Mouse (Mus musculus) heart, postnatal 10 days (tissue): ENCODE results near the gene Lrrc8a. TPM values are rescaled to one million over a fixed set of nuclear protein-coding genes. Genes with fewer than 3 reads are reported as not detected.

Experiments used
- DNase-seq, 2 experiments: peaks; one replicate each; pipeline ENCODE4 v3.0.0; 2021
- intact Hi-C: fragments of 180-260 bp; cut with DNase I; formaldehyde crosslinking; loops from one replicate; pipeline ENCODE4 v1.15.1; 2025
- total RNA-seq, 2 experiments: library from RNA; stranded (reverse); gene quantifications; 2 replicates each; pipeline ENCODE4 v1.2.3; 2021

Gene Lrrc8a
- total RNA-seq, 2 experiments from 2014 or later: 72.1 to 91.7 TPM

DNA sequence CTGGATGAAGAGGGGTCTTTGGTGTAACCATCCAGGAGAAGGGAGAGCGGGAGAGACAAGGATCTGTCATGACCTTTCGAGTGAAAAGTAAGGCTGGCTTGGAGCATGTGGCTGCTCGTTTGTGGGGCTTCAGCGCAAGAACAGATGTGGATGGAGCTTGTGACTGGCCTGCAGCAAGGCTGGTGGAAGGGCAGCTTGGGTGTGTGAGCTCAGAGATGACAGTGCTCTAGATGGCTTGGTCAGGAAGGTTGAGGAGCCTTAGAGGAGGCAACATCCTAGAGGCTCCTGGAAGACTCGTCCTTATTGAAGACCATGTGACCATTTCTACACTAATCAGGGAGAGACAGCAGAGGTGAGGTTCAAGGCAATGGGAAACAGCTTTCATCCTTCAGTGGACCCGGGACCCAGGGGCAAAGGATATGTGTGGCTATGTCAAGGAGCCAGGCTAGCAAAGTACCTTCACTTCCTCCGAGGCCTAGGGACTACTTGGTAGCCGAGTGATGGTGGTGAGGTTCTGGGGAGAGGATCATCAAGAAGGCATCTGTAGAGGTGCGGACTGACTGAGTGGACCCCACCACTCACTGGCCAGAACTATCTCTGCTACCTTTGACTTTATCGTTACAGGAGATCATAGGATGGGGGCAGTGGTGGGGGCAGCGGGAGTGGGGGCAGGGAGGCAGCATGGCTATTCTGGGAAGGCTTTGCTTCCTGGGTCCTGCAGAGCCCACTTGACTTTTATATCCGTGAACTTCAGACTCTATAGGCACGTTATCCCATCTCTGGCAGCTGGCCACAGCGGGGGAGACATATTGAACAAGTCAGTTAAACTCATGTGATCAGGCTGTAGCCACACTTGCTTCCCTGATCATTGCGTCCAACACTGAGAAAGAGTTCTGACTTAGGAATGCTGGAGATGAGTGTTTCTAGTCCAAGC lies 21.9 kb downstream of the Lrrc8a start:
- peak in 1 of 2 experiments; percentile 29 for DNase-seq
- intact Hi-C loops: no loop called here

DNA sequence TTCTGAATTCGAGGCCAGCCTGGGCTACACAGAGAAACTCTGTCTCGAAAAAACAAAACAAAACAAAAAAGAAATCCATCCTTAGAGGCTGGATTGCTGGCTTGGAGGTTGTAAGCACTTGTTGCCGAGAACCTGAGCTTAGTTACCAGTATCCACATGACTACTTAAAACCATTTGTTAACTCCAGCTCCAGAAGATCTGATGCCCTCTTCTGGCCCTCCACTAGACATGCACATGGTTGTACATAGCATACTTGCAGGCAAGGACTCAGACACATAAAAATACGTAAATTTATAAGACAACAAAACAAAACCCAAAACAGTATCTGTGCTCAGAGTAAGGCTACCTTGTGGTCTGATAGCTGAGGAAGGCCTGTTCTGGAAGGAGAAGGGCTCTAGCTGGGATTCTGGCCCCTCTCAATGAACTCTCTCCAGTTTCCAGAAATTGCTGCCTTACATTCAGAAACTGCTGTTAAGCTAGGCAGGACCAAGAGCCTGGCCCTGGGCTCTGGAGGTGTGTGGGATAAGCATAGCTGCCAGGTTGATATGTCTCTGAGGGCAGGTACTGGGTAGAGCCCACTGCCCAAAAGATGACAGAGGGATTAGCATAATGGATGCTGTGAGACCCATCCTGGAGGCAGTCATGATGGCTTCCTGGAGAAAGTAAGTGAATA lies 23.7 kb downstream of the Lrrc8a start:
- DNase-seq: no peak
- intact Hi-C loops: no loop called here

DNA sequence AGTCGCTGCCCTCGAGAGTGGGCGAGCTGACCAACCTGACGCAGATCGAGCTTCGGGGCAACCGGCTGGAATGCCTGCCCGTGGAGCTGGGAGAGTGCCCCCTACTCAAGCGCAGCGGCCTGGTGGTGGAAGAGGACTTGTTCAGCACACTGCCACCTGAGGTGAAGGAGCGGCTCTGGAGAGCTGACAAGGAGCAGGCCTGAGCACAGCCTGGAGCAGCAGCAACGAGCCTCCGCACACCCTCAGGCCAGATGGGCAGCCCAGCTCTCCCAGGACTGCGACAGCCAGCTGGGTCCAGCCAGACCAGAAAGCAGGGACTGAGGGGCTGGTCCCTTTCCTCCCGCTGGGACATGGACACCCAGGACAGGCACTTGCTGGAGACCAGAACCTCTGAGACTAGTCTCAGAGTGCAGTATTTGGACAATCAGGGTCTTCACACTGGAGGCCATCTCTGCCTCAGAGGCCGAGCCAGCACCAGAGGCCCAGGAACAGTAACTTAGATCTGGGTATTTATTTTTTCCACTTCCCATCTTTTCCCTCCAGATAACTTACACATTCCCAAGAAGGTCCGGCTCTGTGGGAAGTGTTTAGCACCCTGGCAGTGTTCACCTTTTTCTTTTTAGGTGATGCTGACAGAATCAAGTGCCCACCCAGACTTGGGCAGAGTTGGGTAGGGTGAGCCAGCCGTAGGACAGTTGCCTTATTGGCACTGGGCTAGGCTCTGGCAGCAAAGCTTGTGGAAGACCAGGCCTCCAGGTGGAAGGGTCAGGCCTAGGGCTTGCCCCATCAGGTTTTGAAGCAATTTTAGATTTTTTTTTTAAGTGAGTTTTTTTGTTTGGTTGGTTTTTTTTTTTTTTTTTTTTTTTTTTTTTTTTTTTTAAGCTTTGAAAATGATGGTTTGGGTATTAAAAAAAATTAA lies 24.7 kb downstream of the Lrrc8a start:
- intact Hi-C loops: no loop called here
- DNase-seq: no peak

DNA sequence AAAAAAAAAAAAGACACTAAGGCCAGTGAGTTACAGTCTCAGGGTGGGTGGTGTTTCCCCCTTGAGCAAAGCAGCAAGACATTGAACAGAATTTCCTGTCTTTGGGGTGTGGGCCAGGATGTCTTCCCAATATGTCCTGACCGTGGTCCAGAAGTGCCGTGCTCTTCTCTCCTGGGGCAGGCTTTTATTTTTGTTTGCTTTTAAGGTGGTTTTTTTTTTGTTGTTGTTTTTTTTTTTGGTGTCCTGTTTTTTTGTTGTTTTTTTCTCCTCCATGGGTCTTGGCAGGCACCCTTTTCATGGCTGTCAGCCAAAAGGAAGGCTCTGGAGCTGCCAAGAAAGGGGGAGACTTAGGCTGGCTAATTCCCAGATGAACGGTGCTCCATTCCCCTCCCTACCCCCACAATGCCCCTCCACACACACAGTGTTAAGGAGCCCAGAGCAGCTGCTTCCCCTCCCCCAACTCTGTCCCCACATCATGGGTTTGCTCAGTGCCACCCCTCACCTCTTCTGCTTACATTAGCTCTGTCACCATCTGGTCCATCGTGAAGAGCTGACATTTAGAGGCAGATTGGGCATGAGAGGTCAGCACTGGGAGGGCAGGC lies 25.4 kb downstream of the Lrrc8a start:
- intact Hi-C loops: no loop called here
- peak; percentile 70 to 75 for DNase-seq

DNA sequence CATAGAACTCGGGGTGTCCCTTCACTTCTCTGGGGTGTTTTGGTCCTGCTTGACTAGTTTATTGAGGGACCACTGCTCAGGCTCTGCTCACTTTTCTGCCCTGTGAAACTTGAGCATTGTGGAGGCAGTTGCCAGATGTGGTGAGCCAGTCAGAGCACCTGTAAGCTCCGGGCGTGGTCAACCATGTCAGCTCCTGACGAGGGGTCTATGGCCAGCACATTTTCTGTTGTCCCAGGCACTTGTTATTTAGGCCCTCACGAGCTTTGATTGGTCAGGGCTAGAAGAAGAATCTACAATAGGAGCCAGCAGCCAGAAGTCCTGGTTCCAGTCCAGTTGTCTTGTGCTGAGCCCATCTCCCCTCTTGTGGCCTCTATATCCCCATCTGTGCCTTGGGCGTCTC lies 26.3 kb downstream of the Lrrc8a start:
- intact Hi-C loops: no loop called here
- DNase-seq: no peak

DNA sequence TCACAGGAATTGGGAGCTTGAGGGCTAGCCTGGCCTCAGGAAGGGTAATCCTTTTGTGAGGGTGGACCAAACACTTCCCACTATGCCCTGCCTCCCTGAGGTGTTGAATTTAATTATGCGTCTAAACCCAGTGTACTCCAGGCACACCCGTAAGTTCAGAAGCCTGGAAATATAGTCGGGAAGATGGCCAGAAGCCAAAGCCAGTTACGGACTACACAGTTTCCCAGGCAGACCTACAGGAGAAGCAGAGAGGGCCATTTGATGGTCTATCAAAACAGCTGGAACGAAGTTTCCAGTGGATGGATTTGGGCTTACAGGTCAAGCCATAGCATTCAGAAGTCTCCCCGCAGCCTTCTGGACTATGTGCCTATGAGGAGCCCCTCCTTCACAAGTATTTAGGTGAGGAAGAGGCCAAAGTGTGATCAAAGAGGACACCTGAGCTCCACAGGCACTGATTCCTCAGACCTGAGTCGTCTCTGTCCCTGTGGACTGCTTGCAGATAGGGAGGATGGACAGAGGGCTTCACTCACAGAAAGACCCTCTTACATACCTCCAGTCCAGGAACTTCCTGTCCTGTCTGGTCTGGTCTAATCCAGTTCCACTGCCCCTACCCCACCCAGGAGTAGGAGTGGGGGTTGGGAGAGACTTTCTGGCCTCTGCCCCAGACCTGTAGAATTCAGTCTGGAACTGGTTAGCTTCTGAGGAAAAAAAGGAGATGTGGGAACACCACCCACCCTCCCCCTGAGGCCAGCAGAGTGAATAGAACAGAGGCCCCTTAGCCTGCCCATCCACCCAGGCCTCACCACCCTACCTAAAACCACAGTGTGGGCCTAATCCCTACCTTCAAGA lies 27.4 kb downstream of the Lrrc8a start:
- intact Hi-C loops: no loop called here
- DNase-seq: no peak

DNA sequence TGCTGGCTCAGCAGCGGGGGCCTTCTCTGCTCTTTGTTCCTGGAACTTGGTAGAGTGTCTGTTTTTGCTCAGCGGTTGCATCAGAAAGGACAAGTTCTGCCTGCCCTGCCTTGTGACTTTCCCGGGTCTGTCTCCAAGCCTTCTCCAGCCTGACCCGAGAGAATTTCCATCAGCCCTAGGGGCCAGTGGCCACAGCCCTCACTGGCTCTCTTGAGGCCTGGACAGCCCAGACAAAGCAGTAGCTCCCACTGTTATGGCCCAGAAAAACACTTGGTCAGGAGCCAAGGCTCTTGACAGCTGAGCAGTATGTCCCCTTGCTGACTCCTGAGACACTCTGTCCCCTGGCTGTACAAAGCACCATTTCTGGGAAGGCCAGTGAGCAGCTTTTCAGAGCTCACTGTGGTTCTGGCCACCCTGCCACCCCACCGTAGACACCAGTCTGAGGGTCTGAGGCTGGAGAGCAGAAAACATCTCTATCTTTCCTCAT lies 28.3 kb downstream of the Lrrc8a start, which contains the start of gene Phyhd1:
Gene Phyhd1 (plus strand): TSS at position 437 of the 487 bp plus-strand sequence.
- peak; percentile 90 to 92 for DNase-seq
- intact Hi-C loops: loop anchor here (1.0 kb wide), 1 partner anchor 28 kb away; no protein-coding TSS in a partner anchor

DNA sequence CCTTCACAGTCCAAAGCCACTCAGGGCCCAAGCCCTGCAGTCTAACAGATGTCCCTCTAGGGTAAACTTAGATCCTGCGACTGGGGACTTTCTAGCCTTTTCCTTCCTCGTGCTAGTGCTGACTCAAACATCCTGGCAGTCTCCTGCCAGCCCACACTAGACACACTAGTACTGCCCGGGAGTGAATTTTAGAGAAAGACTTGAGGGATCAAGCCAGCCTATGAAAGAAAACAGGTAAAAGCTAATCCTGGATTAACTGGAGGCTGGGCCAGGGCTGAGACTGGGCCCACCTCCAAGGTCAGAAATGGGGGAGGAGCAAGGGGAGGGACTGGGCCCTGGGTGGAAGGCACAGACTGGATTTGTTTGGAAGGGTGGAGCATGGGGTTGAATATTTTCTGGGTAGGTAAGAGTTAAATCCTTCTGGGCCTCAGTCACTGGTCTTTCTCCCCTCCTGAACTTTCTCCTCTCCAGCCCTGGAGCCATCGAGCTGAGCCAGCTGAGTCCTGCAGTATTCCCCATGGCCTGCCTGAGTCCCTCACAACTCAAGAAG lies 29.0 kb downstream of the Lrrc8a start:
- DNase-seq: peak; percentile 89 to 90
- intact Hi-C loops: loop anchor here (1.0 kb wide), 1 partner anchor 28 kb away; no protein-coding TSS in a partner anchor

DNA sequence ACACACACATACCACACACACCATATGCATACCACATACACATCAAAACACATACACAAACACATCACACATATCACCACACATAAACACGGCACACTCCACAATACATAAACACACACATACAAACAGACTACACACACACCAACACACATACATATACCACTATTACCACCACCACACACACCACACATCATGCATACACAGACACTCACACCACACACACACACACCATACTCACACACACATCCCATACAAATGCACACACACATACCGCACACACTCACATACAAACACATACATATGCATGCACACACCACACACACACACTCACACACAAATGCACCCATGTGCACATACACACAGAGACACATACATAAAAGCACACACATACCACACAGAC lies 30.0 kb downstream of the Lrrc8a start:
- no peak for DNase-seq
- intact Hi-C loops: no loop called here

DNA sequence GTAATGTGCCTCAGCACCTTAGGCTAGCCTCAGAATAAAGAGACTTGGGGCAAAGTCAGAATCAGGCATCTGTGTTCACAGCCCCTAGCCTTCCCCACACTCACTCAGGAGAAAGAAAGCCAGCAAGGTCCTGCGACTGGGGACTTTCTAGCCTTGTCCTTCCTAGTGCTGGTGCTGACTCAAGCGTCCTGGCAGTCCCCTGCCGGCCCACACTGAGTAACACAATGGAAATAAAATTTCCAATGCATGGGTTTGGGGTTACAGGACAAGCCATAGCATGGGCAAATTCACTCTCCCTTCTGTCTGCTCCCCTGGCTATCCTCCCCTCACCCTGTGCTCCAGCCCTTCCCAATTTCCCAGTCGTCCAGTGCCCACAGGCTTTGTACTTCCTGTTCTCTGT lies 30.9 kb downstream of the Lrrc8a start:
- no peak for DNase-seq
- intact Hi-C loops: no loop called here

DNA sequence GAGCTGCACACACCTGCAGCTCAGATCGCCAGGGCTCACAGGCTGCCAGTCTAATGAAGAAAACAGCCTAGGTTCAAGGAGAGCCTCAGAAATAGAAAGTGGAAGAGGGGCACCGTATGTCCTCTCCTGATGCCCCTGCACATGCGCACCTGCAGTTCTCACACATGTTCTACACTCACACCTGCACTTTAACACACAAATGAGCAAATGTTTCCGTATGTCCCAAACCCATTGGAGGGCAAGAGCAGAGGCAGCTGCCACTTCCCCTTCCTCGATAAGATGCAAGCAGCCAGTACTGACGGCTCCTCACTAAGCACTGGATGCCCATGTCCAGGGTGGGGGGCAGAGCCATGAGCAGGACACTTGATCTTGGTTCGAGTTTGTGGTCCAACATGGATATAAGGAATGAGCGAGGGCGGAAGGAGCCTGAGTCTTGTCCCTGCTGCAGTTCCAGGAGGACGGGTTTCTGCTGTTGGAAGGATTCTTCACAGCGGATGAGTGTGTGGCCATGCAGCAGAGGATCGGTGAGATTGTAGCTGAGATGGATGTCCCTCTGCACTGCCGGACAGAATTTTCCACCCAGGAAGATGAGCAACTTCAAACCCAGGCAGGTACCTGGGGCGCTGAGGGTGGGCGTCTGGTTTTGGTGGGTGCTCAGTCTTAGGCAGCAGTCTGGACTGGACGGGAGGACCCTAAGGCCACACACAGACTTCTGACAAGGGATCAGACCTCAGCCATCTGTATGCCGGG lies 31.9 kb downstream of the Lrrc8a start:
- intact Hi-C loops: no loop called here
- DNase-seq: no peak

DNA sequence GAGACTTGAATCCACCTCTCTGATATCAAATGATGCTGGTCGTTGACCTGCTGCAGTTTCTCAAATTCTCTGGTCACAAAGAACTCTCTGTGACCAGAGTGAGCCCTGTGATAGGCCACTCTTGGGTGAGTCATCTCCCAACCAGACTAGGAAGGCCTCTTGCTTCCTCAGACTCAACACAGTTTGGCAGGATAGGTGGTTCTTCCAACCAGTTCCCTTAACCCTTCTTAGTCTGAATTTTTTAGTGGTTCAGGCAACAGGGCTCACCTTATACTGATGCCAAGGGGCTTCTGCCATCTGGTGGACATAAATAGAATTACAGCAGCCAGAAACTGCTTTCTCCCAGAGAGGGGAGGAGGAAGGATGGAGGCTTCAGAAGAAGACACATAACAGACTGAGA lies 32.6 kb downstream of the Lrrc8a start:
- peak; percentile 87 to 88 for DNase-seq
- intact Hi-C loops: loop anchor here (2.0 to 5.0 kb wide), 3 partner anchors 63 to 141 kb away; partner anchors contain the start of gene Spout1

DNA sequence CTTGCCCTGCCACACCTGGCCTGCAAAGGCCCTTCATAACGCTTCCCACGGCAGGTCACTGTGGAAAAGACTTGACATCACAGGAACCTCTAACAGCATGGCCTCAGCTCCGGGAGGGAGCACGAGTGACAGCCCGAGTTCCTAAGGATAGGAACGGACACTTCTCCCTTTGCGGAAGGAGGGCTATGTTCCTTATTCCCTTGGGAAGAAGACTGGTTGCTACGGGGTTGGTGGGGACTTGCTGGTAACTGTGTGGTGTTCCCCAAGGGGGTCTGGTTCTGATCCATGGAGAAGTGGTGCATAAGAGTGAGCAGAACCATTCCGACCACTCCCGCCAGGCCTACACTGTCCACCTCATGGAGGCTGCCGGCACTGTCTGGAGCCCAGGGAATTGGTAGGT lies 43.2 kb downstream of the Lrrc8a start, which contains the start of gene Gm28038:
Gene Gm28038 (plus strand): TSS at position 301 of the 400 bp plus-strand sequence.
- no peak for DNase-seq

DNA sequence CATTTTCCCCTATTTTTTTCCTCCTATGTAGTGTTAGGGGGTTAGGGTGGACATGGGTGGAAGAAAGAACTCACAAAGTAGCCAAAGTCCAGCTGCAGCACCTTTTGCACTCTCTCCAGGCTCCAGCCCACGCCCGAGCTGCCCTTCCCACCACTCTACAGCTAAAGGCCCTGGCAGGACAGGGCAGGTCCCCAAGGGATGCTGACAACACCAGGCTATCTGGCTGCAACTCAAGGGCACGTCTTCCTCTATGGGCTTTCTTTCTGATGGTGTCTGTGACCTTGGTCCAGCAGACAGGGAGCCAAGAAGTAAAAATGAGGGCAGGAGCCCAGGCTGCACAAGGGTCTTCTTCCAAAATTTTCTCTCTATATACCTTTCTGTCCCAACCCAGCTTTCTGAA lies 44.1 kb downstream of the Lrrc8a start:
- DNase-seq: no peak
- intact Hi-C loops: no loop called here

More for the DNA sequence above, 43.2 kb downstream of the Lrrc8a start, which contains the start of gene Gm28038:
- intact Hi-C loops: no loop called here

DNA sequence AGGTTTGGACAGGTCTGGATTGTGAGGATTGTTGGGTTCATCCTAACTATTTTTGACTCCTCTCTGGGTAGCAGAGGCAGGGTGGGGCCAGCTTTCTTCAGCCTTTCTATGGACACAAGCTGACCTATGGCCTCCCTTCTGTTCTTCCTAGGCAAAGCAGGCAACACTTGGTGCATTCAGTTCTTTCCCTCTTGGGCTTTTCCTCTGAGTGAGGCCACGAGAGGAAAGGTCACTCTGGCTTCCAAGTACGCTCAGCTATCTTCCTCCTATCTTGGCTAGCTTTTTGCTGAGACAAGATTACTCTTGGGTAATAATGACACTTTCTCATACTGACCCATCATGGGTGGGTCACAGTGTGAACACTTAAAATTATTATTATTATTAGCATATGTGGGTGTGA lies 45.7 kb downstream of the Lrrc8a start:
- intact Hi-C loops: no loop called here
- no peak for DNase-seq

DNA sequence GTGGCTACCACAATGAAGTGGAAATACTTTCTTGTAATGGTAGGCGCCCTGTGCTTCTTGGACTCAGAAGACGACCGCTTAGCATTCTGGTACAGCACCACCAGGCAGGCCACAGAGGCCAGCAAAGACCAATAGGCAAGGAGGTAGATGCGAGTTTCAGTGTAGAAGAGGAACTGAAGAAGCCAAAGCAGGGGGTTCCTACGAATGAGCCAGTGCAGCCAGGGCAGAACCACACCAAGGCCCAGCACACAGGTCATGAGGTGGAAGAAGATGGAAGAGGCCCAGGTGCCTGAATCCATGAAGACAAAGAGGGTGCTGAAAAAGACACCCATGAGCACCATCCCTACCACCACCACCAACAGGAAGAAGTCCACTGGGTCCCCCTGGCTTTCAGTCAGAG lies 47.5 kb downstream of the Lrrc8a start:
- intact Hi-C loops: loop anchor here (5.0 kb wide), 1 partner anchor 158 kb away; no protein-coding TSS in a partner anchor
- no peak for DNase-seq

DNA sequence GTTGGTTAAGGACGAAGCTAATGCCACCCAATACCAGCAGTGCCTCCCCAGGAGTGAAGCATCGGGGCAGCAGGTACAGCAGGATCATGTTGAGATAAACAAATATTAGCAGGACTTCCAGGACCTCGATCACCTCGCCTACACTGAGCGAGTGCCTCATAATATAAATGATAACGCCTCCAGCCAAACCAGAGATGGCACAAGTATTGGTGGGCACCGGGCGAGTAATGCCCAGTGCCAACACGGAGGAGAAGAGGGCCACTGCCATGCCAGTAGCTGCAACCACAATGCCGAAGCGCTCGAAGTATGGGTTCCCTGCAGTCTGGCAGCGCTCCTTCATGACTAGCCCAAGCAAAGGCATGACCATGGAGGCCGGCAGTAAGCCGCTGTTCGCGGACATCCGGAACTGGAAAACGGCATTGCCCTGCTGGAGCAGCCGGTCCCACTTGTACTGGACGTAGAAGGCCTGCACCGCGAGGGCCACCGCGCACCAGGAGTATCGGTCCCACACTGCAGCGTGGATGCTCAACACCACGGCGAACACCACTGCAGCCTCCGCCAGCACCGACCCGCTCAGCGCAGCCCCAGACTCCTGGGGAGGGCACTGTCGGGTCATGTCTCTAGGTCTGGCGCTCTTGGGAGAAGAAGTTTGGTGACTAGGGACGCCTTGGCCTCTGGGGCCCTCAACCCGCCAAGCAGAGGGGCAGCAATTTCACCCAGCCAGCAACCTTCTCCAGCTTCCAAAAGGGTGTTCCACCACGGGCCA lies 48.1 kb downstream of the Lrrc8a start:
- intact Hi-C loops: loop anchor here (5.0 kb wide), 1 partner anchor 158 kb away; no protein-coding TSS in a partner anchor
- DNase-seq: no peak
